Mouse (Mus musculus): ENCODE results near the gene U2surp.

U2surp gene

GRCm38 (mm10) chr9:95451931-95452330, 59.9 kb downstream of the U2surp start:
- no peak for DNase-seq

- no peak for DNase-seq
Measured at GRCm38 (mm10) chr9:95450586-95450985, 61.2 kb downstream of the U2surp start.

- DNase-seq: no peak
Measured at GRCm38 (mm10) chr9:95442321-95442731, 69.5 kb downstream of the U2surp start.

GRCm38 (mm10) chr9:95437883-95438282, 73.9 kb downstream of the U2surp start:
- DNase-seq: no peak

- no peak for DNase-seq
Measured at GRCm38 (mm10) chr9:95436294-95436613, 75.5 kb downstream of the U2surp start.

- no peak for DNase-seq
Measured at GRCm38 (mm10) chr9:95435506-95436293, 76.1 kb downstream of the U2surp start.

- DNase-seq: no peak
Measured at GRCm38 (mm10) chr9:95428277-95428676, 83.5 kb downstream of the U2surp start.

- no peak for DNase-seq
Measured at GRCm38 (mm10) chr9:95413911-95414310, 97.9 kb downstream of the U2surp start.

GRCm38 (mm10) chr9:95412047-95412446, 99.7 kb downstream of the U2surp start:
- no peak for DNase-seq

GRCm38 (mm10) chr9:95407586-95408220, 104.1 kb downstream of the U2surp start:
- peak in 1 of 2 experiments; percentile 4 for DNase-seq
